Mouse (Mus musculus) MEL (cell line): Measurements from ENCODE around the gene Ankrd66. TPM values are rescaled to one million over a fixed set of nuclear protein-coding genes. Genes with fewer than 3 reads are reported as not detected.

Experiments
- DNase-seq: peaks from one replicate; pipeline ENCODE4 v3.0.0; 2011; ENCODE audit warnings: low read depth, low spot score
- H3K27ac ChIP-seq: 2 replicates; pipeline ENCODE4 v1.5.1; 2012; ENCODE audit warnings: low read depth, mild to moderate bottlenecking, control low read depth, low read length, moderate library complexity; ENCODE audit not compliant: control insufficient read depth
- H3K27me3 ChIP-seq, 2 experiments: fragments of 150-350 bp in 1 of 2; sonication (generic) in 1 of 2; 2 replicates each; pipeline ENCODE4 v1.6.1; 2012; ENCODE audit warnings: low read length in 2 of 2, mild to moderate bottlenecking in 2 of 2, improper control_type of control experiment in 1 of 2, moderate library complexity in 1 of 2; ENCODE audit not compliant: insufficient read depth in 2 of 2, control insufficient read depth in 1 of 2
- H3K36me3 ChIP-seq, 2 experiments: 2 replicates each; pipeline ENCODE4 v1.6.1; 2012 to 2014; ENCODE audit warnings: low read length in 2 of 2, improper control_type of control experiment in 1 of 2, inconsistent platforms in 1 of 2, mild to moderate bottlenecking in 1 of 2; ENCODE audit not compliant: insufficient read depth in 2 of 2, control insufficient read depth in 1 of 2
- H3K4me1 ChIP-seq, 2 experiments: fragments of 150-350 bp in 1 of 2; sonication (generic) in 1 of 2; 2 replicates each; pipeline ENCODE4 v1.6.1; 2012; ENCODE audit warnings: low read length in 2 of 2, improper control_type of control experiment in 1 of 2, mild to moderate bottlenecking in 1 of 2; ENCODE audit not compliant: insufficient read depth in 2 of 2, control insufficient read depth in 1 of 2
- H3K4me3 ChIP-seq, 2 experiments: fragments of 150-350 bp in 1 of 2; sonication (generic) in 1 of 2; 2 replicates each; pipeline ENCODE4 v1.5.1; 2012; ENCODE audit warnings: low read depth in 2 of 2, low read length in 2 of 2, mild to moderate bottlenecking in 2 of 2, moderate library complexity in 2 of 2, control low read depth in 1 of 2, improper control_type of control experiment in 1 of 2; ENCODE audit not compliant: control insufficient read depth in 1 of 2, insufficient read depth in 1 of 2
- H3K79me2 ChIP-seq: 2 replicates; pipeline ENCODE4 v1.6.1; 2012; ENCODE audit warnings: mild to moderate bottlenecking, low read length, moderate library complexity; ENCODE audit not compliant: control insufficient read depth, poor library complexity, insufficient read depth
- H3K9ac ChIP-seq: 2 replicates; pipeline ENCODE4 v1.6.1; 2012; ENCODE audit warnings: low read depth, mild to moderate bottlenecking, control low read depth, low read length, moderate library complexity; ENCODE audit not compliant: control insufficient read depth, poor library complexity, severe bottlenecking
- H3K9me3 ChIP-seq: fragments of 150-350 bp; sonication (generic); replicated peaks from 2 replicates; pipeline ENCODE4 v1.6.1; 2012; ENCODE audit warnings: mild to moderate bottlenecking, low read length, improper control_type of control experiment, moderate library complexity; ENCODE audit not compliant: insufficient read depth
- ELF1 ChIP-seq: IDR thresholded peaks from 2 replicates; pipeline ENCODE4 v1.6.1; 2014; ENCODE audit warnings: low read depth, mild to moderate bottlenecking, inconsistent platforms, low read length, improper control_type of control experiment, moderate library complexity
- EP300 ChIP-seq, 2 experiments: IDR thresholded peaks; 2 replicates each; pipeline ENCODE4 v1.6.1; 2011; ENCODE audit warnings: improper control_type of control experiment in 2 of 2, low read length in 2 of 2, low read depth in 1 of 2, mild to moderate bottlenecking in 1 of 2
- ETS1 ChIP-seq: IDR thresholded peaks from 2 replicates; pipeline ENCODE4 v1.6.1; 2012; ENCODE audit warnings: low read depth, mild to moderate bottlenecking, inconsistent platforms, low read length, improper control_type of control experiment, moderate library complexity
- GABPA ChIP-seq: IDR thresholded peaks from 2 replicates; pipeline ENCODE4 v1.6.1; 2012; ENCODE audit warnings: low read depth, mild to moderate bottlenecking, inconsistent platforms, low read length, improper control_type of control experiment, moderate library complexity
- GATA1 ChIP-seq: IDR thresholded peaks from 2 replicates; pipeline ENCODE4 v1.6.1; 2011; ENCODE audit warnings: low read depth, low read length, improper control_type of control experiment
- HCFC1 ChIP-seq: IDR thresholded peaks from 2 replicates; pipeline ENCODE4 v1.6.1; 2012; ENCODE audit warnings: low read depth, mild to moderate bottlenecking, inconsistent platforms, low read length, improper control_type of control experiment, moderate library complexity
- MAZ ChIP-seq: IDR thresholded peaks from 2 replicates; pipeline ENCODE4 v1.6.1; 2012; ENCODE audit warnings: low read depth, mild to moderate bottlenecking, inconsistent platforms, low read length, improper control_type of control experiment
- MXI1 ChIP-seq: IDR thresholded peaks from 2 replicates; pipeline ENCODE4 v1.6.1; 2011; ENCODE audit warnings: mild to moderate bottlenecking, low read depth, low read length, improper control_type of control experiment
- MYB ChIP-seq: IDR thresholded peaks from 2 replicates; pipeline ENCODE4 v1.6.1; 2011; ENCODE audit warnings: mild to moderate bottlenecking, low read depth, low read length, improper control_type of control experiment
- MYC ChIP-seq: IDR thresholded peaks from 2 replicates; pipeline ENCODE4 v1.6.1; 2011; ENCODE audit warnings: low read depth, mild to moderate bottlenecking, low read length, improper control_type of control experiment, moderate library complexity
- NRF1 ChIP-seq: IDR thresholded peaks from 2 replicates; pipeline ENCODE4 v1.6.1; 2014; ENCODE audit warnings: low read depth, mild to moderate bottlenecking, inconsistent platforms, low read length, improper control_type of control experiment, moderate library complexity; ENCODE audit not compliant: poor library complexity, insufficient read depth, severe bottlenecking
- POLR2AphosphoS2 ChIP-seq: IDR thresholded peaks from 2 replicates; pipeline ENCODE4 v1.6.1; 2011; ENCODE audit warnings: low read length, improper control_type of control experiment
- RAD21 ChIP-seq: IDR thresholded peaks from 2 replicates; pipeline ENCODE4 v1.6.1; 2011; ENCODE audit warnings: mild to moderate bottlenecking, low read depth, low read length, improper control_type of control experiment
- TBP ChIP-seq: IDR thresholded peaks from 2 replicates; pipeline ENCODE4 v1.8.0; 2011; ENCODE audit warnings: low read depth, low read length, improper control_type of control experiment
- TCF12 ChIP-seq: IDR thresholded peaks from 2 replicates; pipeline ENCODE4 v1.6.1; 2014; ENCODE audit warnings: low read depth, mild to moderate bottlenecking, inconsistent platforms, low read length, improper control_type of control experiment, moderate library complexity
- UBTF ChIP-seq: IDR thresholded peaks from 2 replicates; pipeline ENCODE4 v1.6.1; 2012; ENCODE audit warnings: low read depth, mild to moderate bottlenecking, inconsistent platforms, low read length, improper control_type of control experiment, moderate library complexity, borderline replicate concordance; ENCODE audit not compliant: insufficient read depth
- USF1 ChIP-seq: IDR thresholded peaks from 2 replicates; pipeline ENCODE4 v1.6.1; 2014; ENCODE audit warnings: low read depth, mild to moderate bottlenecking, inconsistent platforms, low read length, improper control_type of control experiment, moderate library complexity
- USF2 ChIP-seq, 2 experiments: IDR thresholded peaks; 2 replicates each; pipeline ENCODE4 v1.6.1; 2011 to 2012; ENCODE audit warnings: improper control_type of control experiment in 2 of 2, low read length in 2 of 2, borderline replicate concordance in 1 of 2, inconsistent platforms in 1 of 2, low read depth in 1 of 2, mild to moderate bottlenecking in 1 of 2; ENCODE audit not compliant: insufficient read depth in 1 of 2
- ZKSCAN1 ChIP-seq: IDR thresholded peaks from 2 replicates; pipeline ENCODE4 v1.6.1; 2012; ENCODE audit warnings: low read depth, mild to moderate bottlenecking, inconsistent platforms, low read length, improper control_type of control experiment, moderate library complexity
- ZMIZ1 ChIP-seq: IDR thresholded peaks from 2 replicates; pipeline ENCODE4 v1.6.1; 2012; ENCODE audit warnings: low read depth, mild to moderate bottlenecking, inconsistent platforms, low read length, improper control_type of control experiment, moderate library complexity
- polyA plus RNA-seq, 2 experiments: library from polyadenylated mRNA; stranded (reverse) in 1 of 2; unstranded in 1 of 2; fragments of >175 nt in 1 of 2; fragments of >200 nt in 1 of 2; gene quantifications; 2 replicates each; pipeline versions ENCODE4 v1.2.1 to v1.2.4; 2012; ENCODE audit warnings: low replicate concordance in 2 of 2, low read depth in 1 of 2; ENCODE audit not compliant: insufficient read length in 2 of 2, insufficient read depth in 1 of 2, missing spikeins in 1 of 2
- total RNA-seq: library from RNA; depleted of rRNA; stranded (reverse); fragments of 300-350 nt; gene quantifications from 2 replicates; pipeline ENCODE4 v1.2.3, GENCODE M21; 2012

Ankrd66 gene
- total and polyA plus RNA-seq, 3 experiments: not detected

DNA sequence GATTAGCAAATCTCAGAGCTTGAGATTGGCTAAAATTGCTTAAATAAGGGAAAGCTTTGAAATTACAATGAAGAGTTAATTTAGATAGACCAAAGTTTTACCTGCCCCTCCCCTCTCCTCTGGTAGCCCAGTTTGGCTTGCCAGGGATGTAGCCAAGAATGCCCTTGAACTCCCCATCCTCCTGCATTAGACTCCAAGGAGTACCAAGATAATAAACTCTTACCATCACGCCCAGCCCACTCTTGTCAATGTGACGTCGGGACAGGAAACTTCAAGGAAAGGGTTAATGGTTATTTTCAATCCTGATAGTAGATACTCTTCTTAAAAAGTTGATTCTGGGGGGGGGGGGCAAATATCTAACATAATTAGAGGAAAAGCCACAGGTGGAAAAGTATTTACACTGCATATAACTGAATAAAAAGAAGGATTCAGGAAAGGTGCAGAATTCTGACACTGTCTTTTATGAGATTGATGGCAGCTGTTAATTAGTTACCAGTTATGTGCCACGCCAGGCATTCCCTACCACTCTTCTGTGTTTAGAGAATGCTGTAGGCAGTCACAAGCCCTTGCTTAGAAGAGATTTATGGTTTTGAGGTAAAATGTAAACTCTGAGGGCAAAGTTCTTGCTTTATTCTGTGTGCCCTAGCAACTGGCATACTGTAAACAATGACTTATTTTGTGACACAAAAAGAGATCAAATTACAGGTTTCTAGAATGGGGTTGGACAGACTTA lies 39.4 kb downstream of the Ankrd66 start:
- no peak for TF ChIP-seq HCFC1
- TF ChIP-seq MYB: no peak
- no peak for TF ChIP-seq UBTF
- TF ChIP-seq MAZ: no peak
- H3K36me3 ChIP-seq: no peaks in the 10 kb centered on the region
- no peak for DNase-seq
- H3K9me3 ChIP-seq: no peaks in the 10 kb centered on the region
- no peaks in the 10 kb centered on the region for H3K4me1 ChIP-seq
- no peaks in the 10 kb centered on the region for H3K79me2 ChIP-seq
- H3K27me3 ChIP-seq: no peaks in the 10 kb centered on the region
- no peak overlapping the region for H3K4me3 ChIP-seq
- H3K9ac ChIP-seq: no peak overlapping the region
- no peak overlapping the region for H3K27ac ChIP-seq

DNA sequence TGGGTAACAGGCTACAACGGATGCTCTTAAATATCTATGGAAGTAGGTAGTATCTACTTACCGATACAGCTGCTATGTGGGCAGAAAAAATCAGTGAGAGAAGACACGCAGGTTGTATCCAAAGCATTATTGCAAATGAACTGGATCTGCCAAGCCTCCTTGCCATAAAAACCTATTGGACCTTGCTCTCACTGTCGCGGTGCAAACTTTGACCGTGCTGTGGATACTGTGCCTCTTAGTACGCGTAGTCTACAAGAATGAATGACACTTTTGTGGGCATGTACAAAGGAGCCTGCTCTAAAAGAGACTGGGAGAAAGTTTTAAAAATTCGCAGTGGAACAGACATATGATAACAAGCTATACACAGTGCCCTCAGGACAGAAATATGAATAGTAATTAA lies 40.8 kb downstream of the Ankrd66 start, which contains the start of gene Mep1a:
Mep1a (minus strand) TSS at position 221 of the 400 bp plus-strand sequence.
- Histone ChIP-seq H3K27ac (no peak within 1 kb of the TSS), H3K36me3 (no peaks in the 10 kb centered on the region), H3K4me1 (no peaks in the 10 kb centered on the region), H3K9ac (no peak within 1 kb of the TSS), H3K9me3 (no peaks in the 10 kb centered on the region), H3K27me3 (no peaks in the 10 kb centered on the region), H3K4me3 (no peak within 1 kb of the TSS), H3K79me2 (no peaks in the 10 kb centered on the region)
- no peak for TF ChIP-seq MYC
- no peak for TF ChIP-seq MXI1
- TF ChIP-seq RAD21: no peak
- TF ChIP-seq GABPA: no peak
- no peak for TF ChIP-seq HCFC1
- TF ChIP-seq POLR2AphosphoS2: no peak
- no peak for TF ChIP-seq ZMIZ1
- TF ChIP-seq ELF1: no peak
- TF ChIP-seq GATA1: no peak
- no peak for TF ChIP-seq TCF12
- no peak for TF ChIP-seq ZKSCAN1
- no peak for TF ChIP-seq MAZ
- no peak for TF ChIP-seq ETS1
- TF ChIP-seq NRF1: no peak
- TF ChIP-seq EP300 (IDR thresholded peaks at IDR 0.05; ENCODE audit: low read depth in 1 of 2, low read length in 2 of 2): no peak
- no peak for TF ChIP-seq TBP
- no peak for TF ChIP-seq USF2 (IDR thresholded peaks at IDR 0.05; ENCODE audit: borderline replicate concordance in 1 of 2, insufficient read depth in 1 of 2, low read depth in 1 of 2, low read length in 2 of 2)
- no peak for TF ChIP-seq USF1
- no peak for TF ChIP-seq UBTF
- no peak for DNase-seq
